Mouse (Mus musculus): ENCODE data around the gene Sgtb.

Gene Sgtb

DNA sequence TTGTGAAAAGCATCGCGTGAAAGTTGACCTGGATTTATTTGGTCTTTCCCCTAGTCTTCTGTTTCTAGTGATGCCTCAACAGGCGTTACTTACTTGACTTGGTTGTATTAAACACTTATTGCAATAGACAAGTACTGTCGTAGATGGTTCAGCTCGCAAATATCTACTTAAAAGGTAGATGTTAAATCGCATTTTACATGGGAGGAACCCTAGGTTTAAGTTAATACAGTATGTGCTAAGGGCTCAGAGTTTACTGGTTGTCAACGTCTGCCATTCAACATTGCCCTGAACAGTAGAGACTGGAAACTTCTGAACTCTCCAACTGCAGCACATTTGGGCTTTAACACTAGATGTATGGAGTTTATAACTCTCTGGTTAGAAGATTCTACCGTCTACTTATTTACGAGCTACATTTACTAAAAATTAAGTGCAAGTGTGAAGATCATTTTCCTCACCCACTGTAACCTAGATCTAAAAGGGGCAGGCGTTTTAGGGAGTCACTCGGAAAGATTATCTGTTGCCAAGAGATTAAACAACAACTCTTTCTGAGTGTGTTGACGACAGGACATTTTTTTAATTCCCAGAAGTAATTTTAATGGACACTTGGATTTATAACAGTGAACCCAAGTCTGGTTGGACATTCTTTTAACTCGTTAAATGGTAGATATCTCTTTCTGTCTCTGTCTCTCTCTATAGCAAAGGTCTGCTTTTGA, 69.8 kb downstream of the Sgtb start:
- DNase-seq: no peak

DNA sequence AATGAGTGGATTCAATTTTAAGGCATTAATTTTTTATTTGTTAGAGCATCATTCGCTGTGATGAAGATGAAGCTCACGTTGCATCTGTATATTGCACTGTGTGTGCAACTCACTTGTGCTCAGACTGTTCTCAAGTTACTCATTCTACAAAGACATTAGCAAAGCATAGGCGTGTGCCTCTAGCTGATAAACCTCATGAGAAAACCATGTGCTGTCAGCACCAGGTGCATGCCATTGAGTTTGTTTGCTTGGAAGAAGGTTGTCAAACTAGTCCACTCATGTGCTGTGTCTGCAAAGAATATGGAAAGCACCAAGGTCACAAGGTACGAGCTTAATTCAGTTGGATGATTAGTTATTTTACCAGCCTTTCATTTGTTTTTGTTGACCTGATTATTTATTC, 77.8 kb downstream of the Sgtb start:
- DNase-seq: no peak

Data from thymus, adult 18-20 months (tissue).